Mouse (Mus musculus) testis, adult 2 months (tissue): ENCODE measurements around the gene Ccser2.

Experiments
- CTCF ChIP-seq: fragments of 200-500 bp; IDR thresholded peaks from 2 replicates; pipeline ENCODE4 v1.5.1; 2012; ENCODE audit warnings: low read depth, mild to moderate bottlenecking, inconsistent platforms, low read length, moderate library complexity; ENCODE audit not compliant: control insufficient read depth, insufficient read depth, insufficient replicate concordance
- POLR2A ChIP-seq: fragments of 200-500 bp; IDR thresholded peaks from 2 replicates; pipeline ENCODE4 v1.6.1; 2012; ENCODE audit warnings: low read depth, mild to moderate bottlenecking, inconsistent platforms, low read length, moderate library complexity; ENCODE audit not compliant: control insufficient read depth

DNA sequence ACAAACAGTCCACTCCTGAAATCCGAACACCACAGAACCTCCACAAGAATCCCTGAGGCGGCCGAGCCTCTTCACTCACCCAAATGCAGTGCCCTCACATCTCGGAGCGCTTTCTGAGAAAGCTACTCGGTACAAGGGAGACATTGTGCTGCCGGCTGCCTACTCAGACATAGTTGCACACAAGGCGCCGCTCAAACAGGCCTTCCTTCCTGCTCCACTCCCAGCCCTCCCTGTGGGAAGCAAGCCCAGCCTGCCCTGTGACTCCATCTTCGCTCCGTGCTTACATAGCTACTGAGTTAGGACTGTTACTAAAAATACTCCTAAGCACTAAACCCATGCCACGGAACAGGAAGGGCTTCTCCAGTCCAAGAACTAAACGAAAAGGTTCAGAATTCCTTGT is 49.4 kb downstream of the Ccser2 start:
- TF ChIP-seq CTCF, result no peak
- TF ChIP-seq POLR2A, result peak; percentile 67
